Mouse (Mus musculus) embryonic fibroblast, embryonic 13.5 days (primary cell): ENCODE data around the gene Dach1. TPM values are rescaled to one million over a fixed set of nuclear protein-coding genes. Genes with fewer than 3 reads are reported as not detected.

ENCODE experiments used
- H3K27ac ChIP-seq: 2 replicates; pipeline ENCODE4 v1.5.1; 2012; ENCODE audit warnings: low read length, control low read depth, inconsistent platforms; ENCODE audit not compliant: insufficient read depth
- H3K4me1 ChIP-seq: 2 replicates; pipeline ENCODE4 v1.6.1; 2011; ENCODE audit warnings: low read length; ENCODE audit not compliant: control insufficient read depth, insufficient read depth
- H3K4me3 ChIP-seq: 2 replicates; pipeline ENCODE4 v1.5.1; 2011; ENCODE audit warnings: mild to moderate bottlenecking, control low read depth, low read length; ENCODE audit not compliant: insufficient read depth
- CTCF ChIP-seq: IDR thresholded peaks from 2 replicates; pipeline ENCODE4 v1.5.1; 2011; ENCODE audit warnings: mild to moderate bottlenecking, control low read depth, low read length, moderate library complexity, borderline replicate concordance; ENCODE audit not compliant: insufficient read depth
- POLR2A ChIP-seq: IDR thresholded peaks from 2 replicates; pipeline ENCODE4 v1.6.1; 2011; ENCODE audit warnings: low read depth, mild to moderate bottlenecking, control low read depth, low read length, moderate library complexity
- polyA plus RNA-seq: library from polyadenylated mRNA; stranded (reverse); fragments of >200 nt; gene quantifications from 2 replicates; pipeline ENCODE4 v1.2.4, GENCODE M21; 2011; ENCODE audit warnings: low read depth; ENCODE audit not compliant: missing spikeins, insufficient read length

Dach1 gene
- polyA plus RNA-seq, 1 experiment = 0.56 TPM

DNA sequence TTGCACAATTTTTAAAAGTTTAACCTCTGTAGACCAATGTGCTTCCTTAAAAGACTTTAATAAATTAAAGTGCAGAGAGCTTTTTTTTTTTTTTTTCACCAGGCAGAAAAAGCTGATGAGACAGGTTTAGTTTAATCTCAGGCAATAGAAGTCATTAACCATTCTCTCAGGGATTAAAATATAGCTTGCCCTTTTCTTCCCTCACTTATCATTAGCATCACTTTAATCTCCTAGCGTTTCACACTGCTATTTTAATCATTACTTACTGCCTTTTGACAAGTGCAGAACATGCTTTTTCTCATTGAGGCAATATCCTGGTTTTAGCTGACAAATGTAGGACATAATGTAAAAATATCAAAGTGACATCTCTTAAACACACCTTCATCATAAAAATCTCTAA, 86.1 kb downstream of the Dach1 start:
- H3K4me1 ChIP-seq = no peaks in the 10 kb centered on the region
- TF ChIP-seq POLR2A (no peak), CTCF (no peak)
- no peak overlapping the region for H3K4me3 ChIP-seq
- H3K27ac ChIP-seq = no peak overlapping the region

DNA sequence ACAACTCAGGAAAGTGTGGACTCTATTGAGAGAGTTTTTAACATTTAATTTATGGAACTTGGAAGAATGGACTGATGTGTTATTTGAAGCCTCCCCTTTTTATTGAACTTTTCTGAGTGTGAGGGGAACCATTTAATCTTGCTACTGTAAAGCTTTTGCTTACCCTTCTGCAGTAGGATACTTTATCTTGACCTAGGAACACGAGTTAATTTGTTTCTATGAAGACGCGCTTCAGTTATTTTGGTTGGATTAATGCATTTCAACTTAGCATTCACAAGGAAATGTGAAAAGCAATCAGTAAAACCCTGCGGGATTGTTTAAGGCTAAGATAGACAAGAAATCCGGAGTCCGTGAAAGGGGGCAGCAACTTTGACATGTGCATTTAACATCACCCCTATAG, 89.6 kb downstream of the Dach1 start:
- Histone ChIP-seq H3K4me1 (no peaks in the 10 kb centered on the region), H3K27ac (no peak overlapping the region), H3K4me3 (no peak overlapping the region)
- TF ChIP-seq POLR2A (no peak), CTCF (no peak)

DNA sequence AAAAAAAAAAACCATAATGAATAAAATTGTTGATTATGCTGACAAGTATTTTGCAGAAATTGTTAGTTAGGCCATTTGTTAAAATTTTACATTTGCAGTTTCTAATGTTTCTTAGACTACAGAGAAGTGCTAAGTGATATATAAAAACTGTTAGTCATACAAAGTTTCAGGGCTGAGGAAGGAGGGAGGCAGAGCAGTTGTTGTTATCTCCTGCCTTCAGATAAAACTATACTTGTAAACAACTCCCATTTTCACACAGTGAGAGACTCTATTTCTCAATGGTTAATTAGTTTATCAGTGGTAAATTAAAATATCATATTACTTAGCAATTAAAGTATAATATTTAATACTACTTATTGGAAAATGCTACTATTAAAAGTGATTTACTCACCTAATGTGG, 91.6 kb downstream of the Dach1 start:
- TF ChIP-seq POLR2A (no peak), CTCF (no peak)
- Histone ChIP-seq H3K4me1 (no peaks in the 10 kb centered on the region), H3K4me3 (no peak overlapping the region), H3K27ac (no peak overlapping the region)

DNA sequence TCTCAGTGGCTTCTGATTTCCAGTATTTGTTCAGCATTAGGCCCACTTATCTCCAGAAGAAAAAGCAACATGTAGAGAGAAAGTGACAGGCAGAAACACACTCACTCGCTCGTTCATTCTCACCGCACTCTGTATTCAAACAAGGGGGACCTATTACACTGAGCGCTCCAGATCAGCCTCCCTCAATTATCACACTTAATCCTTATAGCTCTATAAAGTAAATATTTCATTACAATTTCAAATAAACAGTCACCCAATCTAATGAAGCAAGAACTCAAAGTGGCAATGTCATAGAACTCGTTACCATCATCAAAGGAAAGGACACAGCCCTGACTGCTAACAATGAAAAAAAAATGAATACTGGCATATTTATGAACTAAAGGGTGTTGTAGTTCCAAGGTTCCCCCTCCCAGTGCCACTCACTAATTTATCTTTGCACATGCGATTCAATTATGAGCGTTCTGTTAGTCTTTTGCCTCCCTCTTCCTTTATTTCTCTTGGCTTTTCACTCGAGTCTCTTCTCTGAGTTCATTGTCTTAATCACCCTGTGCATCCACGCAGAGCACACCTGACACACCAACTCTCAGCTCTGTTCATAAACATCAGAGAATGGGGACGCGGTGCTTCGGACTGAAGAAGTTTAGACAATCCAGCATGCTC, 96.0 kb downstream of the Dach1 start:
- Histone ChIP-seq H3K4me1 (no peaks in the 10 kb centered on the region), H3K27ac (no peak overlapping the region), H3K4me3 (no peak overlapping the region)
- TF ChIP-seq CTCF (no peak), POLR2A (no peak)

DNA sequence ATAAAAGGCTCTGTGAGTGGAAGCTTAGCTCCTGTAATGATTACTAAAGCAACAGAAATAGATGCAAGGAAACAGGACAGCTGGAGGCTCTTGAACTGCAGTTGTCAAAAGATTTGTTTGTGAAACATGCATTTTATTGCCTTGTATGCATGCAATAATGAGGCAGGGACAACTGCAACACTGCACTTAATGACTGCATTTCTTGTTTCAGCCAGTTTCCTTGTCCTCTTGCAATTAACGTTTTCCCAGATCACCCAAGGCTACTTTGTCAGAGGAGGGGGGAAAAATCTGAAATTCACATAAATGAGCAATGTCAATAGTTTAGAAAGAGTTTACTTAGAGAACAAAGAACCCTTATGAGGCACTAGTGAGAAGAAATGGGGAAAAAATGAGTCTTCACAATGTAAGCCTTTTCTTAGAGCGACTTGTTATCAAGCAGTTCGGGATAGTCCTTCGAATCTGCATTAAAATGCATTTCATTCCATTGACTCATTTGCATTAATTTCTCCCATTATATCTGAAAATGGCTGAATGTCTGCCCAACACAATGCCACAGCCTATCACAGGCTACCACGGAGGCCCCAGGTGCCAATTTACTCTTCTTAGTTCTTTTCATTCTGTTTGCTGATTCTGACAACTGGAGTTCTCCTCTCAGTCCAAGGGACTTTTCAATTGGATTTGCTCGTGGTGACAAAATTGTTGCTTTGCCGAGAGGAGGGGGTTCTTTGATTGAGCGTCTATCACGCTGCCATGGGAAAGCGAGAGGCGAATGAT, 96.7 kb downstream of the Dach1 start:
- no peaks in the 10 kb centered on the region for H3K4me1 ChIP-seq
- TF ChIP-seq POLR2A = no peak
- no peak for TF ChIP-seq CTCF
- H3K27ac ChIP-seq = no peak overlapping the region
- no peak overlapping the region for H3K4me3 ChIP-seq

DNA sequence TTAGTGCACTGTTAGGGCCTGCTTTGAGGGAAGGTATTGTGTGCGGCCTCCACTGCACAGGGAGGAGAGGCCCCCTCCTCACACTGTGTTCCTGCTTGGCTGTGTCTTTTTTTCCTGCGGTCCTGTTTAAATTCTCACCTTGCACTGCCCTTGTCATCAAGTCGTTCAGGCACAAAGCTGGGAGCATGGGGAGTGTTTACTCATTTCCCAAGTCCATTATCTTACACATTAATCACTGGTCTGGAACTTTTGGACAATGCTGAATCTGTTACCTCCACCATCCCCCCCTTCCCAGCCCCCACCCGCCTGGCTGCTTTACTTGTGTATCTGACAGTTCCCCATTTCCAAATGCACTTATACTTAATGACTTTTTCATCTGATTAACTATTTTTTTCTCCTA, 97.7 kb downstream of the Dach1 start:
- Histone ChIP-seq H3K4me1 (no peaks in the 10 kb centered on the region; the same call in 1 of the 2 replicates), H3K4me3 (no peak overlapping the region), H3K27ac (no peak overlapping the region)
- no peak for TF ChIP-seq CTCF
- TF ChIP-seq POLR2A = no peak

DNA sequence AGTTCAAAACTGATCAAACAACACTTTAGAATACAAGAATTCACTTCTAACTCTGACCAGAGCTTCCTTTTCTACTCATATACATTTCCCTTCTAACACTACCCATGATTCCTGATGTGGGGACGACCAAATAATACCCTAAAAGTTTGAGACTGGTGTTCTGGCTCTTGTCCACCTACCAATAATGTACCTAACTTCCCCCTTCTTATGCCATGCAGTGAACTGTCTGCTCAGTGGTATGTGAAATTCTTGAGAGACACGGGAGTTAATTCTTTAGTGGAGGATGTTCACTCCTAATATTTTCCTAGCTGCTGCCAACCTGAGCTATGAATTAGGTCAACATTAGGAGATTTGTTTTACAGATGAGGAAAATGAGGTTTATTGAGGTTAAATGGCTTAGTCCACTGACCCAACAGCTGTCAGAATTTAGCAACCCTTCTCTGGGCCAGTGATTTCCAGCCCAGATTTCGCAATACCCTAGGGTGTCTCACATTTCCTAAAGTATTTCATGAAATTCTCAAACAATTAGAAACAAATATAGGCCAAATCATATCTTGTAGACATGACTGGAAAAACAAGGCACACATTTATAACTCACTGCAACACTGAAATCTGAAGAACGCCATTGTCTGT, 102.2 kb downstream of the Dach1 start:
- Histone ChIP-seq H3K4me1 (no peaks in the 10 kb centered on the region; the same call in 1 of the 2 replicates), H3K27ac (no peak overlapping the region), H3K4me3 (no peak overlapping the region)
- TF ChIP-seq POLR2A (no peak), CTCF (no peak)

DNA sequence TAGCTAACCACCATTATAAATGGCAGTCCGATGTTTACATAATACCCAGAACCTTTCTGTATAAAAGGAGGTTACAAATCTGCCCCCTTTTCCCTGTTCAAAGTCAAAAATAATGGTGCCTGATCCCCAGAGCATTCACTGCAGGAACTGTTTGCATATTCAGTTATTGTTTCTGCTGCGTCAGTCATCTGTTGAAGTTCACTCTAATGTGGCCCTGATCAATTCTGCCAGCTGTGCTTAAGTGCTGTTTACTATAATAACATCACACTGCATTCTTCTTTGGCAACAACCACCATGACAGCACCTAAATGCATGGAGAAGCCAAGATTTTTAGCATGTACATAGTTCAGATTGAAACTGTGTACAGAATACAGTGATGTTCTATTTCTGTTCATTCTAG, 105.4 kb downstream of the Dach1 start:
- TF ChIP-seq CTCF = no peak
- H3K4me1 ChIP-seq = no peaks in the 10 kb centered on the region; the same call in 1 of the 2 replicates
- no peak overlapping the region for H3K27ac ChIP-seq
- no peak overlapping the region for H3K4me3 ChIP-seq

DNA sequence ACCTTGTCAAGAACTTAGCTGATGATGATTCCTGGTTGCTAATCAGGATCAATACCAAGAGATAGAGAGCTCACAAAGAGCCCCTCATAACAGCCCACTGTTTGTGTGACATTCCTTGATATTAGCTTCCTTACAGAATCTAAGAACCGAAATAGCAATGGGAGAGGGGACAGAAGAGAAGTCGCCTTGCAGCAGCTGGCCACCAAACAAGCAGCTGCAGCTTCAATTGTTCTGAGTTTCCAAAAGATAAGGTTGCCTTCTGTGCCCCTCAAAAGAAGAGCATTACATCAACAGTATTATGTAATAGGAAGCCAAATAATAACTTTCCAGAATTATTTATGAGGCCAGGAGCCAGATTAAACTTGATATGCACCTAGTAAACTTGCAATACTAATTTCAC, 120.2 kb downstream of the Dach1 start:
- H3K4me1 ChIP-seq = no peaks in the 10 kb centered on the region

DNA sequence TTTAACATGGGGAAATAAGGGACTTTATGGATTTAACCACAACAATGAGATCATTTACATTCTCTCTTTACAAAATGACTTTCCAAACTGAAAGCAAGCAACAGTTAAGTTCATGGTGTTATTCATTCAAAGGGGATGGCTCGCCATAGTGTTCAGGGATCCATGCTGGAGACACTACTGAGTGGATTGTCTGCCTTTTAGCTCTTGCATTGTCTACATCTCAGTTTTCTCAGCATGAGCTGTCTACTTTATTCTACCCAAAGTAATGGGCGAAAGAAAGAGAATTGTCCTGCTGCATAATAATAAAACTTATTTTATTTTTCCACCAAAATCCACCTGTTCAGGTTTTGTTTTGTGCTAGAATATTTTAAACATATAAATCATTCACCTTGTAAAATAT, 121.2 kb downstream of the Dach1 start:
- Histone ChIP-seq H3K4me3 (no peak overlapping the region), H3K27ac (no peak overlapping the region), H3K4me1 (no peaks in the 10 kb centered on the region)
- no peak for TF ChIP-seq POLR2A
- TF ChIP-seq CTCF = no peak

More for the DNA sequence above, 120.2 kb downstream of the Dach1 start:
- Histone ChIP-seq H3K4me3 (no peak overlapping the region), H3K27ac (no peak overlapping the region)
- no peak for TF ChIP-seq POLR2A
- no peak for TF ChIP-seq CTCF
